Mouse (Mus musculus) activated CD4-positive, CD25-positive, alpha-beta regulatory T cell, adult 4 months (primary cell): ENCODE results near the gene Mcts2. TPM values are rescaled to one million over a fixed set of nuclear protein-coding genes. Genes with fewer than 3 reads are reported as not detected.

Experiments
- ATAC-seq: one replicate; pipeline ENCODE4 v1.8.0; 2017
- polyA plus RNA-seq, 2 experiments: library from polyadenylated mRNA; unstranded; fragments of 100-300 nt; shearing (Covaris generic); gene quantifications; one replicate each; pipeline ENCODE4 v1.2.1; 2017

Mcts2 gene
- polyA plus RNA-seq, 2 experiments from 2014 or later, result 2.1 to 2.5 TPM

DNA sequence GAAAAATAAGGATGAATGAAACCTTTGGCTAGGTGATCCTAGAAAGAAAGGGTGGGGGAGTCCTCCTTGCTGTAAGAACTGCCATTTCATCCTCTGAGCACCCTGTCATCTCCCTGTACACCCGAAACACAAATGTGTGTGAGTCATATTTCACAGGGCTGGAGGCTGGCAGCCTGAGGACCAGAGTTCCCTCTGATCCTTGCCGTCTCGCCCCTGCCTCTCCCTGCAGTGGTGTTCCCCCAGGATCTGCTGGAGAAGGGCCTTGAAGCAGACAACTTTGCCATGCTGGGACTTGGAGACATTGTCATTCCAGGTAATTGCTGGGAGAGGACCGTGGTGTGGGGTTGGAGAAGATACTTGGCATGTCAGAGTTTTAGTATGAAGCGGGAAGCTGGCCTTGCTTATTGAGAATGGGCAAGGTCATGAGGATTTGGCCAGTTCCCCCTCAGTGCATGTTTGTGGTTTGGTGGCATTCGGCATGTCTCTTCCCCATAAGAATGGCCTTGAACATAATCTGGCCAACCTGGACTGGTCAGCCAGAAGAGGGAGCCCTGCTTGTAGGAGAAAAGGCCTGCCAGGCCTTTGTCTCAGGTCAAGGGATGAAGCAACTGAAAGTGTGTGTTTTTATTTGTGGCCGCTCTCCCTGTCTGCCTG is 4.9 kb downstream of the Mcts2 start:
- no peak for ATAC-seq

DNA sequence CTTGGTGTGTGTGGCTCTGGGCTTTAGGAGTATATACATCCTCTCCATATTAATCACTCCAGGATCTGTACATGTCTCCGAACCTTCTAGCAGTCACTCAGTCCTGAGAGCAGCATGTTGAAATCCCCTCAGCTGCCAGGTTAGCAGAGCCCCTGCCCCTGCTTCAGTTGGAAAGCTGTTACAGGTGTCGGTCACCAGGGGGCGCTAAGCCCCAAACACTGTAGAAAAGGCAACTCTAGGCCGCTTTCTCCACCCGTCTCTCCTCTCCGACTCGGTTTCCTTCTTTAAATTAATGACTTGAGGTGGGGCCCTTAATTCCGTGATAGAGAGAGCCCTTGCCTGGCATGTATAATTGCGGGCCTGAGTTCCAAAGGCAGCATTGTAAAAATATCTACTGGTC is 6.4 kb downstream of the Mcts2 start:
- peak; percentile 26 for ATAC-seq

DNA sequence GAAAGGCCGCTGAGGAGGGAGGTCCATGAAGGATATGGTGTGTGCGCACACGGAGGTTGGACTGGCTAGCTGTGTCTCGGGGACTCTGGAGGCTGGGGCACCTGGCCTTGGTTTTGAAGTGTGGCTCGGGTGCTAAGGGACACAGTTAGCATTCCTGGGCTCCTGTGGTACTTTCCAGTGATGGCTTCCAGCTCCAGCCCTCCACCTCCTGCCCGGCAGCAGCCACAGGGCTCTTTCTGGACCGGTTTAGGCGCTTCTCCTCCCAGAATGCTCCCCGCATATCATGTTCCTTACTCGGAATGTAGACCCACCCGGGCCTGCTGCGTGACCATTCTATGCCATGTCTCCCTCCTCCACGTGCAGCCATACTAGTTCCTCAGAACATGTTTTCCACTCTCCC is 6.9 kb downstream of the Mcts2 start:
- no peak for ATAC-seq

DNA sequence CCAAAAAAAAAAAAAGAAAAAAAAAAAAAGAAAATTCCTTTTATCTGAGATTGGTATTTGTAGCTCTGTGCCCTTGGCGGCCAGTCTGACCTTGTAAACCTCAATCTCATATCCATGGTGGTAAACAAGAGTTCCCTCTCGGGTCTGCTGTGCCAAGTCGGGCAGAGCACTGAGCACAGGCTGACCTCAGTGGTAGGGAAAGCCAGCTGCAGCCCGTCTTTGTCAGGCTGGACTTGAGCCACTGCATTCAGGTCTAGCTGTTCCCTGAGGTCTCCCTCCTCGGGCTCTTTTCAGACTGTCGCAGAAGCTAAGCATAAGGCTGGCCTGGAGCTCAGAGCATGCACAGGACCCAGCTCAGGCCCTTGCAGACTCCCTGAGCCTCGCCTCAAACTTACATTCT is 7.9 kb downstream of the Mcts2 start:
- no peak for ATAC-seq

DNA sequence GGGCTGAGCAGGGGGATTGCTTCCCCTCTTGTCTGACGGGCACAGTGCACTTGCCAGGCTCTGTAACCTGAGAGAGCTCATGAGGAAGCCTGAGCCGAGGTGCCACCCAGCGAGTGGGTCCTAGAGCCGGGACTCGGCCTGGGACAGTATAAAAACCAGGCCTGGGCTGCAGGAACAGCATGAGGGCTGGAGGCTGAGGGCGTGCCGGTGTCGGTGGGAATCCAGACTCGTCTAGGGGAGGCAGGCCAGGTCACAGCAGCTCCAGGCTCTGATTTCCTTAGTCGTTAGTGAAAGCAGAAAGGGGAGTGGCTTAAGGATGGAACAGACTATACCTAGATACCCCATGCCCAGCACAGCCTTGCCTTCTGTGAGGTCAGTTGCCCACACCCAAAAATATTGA is 9.2 kb downstream of the Mcts2 start:
- no peak for ATAC-seq

DNA sequence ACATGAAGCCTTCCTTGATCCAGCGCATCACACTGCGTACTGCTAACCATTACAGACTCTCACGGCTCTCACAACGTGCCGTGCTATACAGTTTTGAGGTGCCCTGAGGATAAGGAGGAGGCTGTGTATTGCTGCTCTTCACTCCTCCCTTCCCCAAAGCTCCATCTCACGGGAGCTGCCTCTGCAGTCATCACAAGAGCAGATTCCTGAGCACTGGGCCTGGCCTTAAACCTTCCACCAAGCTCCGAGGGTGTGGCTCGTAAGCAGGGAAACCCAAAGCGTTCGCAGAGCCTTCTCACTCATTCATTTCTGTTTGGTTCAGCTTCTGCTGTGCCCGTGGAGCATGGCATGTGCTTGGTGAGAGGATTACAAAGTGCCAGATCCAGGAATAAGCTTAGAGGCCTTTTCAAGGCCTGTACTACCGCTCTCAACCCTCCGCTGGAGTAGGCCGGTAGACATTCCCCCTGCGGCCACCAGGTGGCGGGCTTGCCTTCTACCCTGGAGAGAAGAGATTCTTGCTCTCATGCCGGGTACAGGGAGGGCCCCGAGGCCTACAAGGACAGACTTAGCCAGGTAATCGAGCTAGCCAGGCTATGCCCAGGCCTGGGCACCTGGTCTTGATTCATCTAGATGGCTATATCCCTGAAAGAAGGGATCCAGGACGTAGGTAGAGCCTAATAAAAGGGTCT is 9.8 kb downstream of the Mcts2 start:
- ATAC-seq, result peak; percentile 82

DNA sequence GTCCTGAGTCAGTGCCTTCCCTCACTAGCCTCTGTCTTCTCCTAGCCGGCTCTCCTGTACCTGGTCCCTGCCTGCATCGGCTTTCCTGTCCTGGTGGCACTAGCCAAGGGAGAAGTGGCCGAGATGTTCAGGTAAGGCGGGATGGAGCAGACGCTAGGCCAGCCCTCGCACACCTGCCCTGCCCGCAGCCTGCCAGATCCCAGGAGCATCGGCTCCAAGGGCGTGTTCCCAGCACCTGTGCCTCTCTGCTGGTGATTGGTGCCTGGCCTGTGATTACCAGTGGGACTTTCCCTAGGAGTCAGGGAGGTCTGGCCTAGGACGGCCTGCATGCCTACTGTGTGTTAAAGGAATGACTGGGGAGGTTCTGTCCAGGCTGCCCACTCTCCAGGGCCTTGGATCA is 13.3 kb downstream of the Mcts2 start:
- no peak for ATAC-seq

DNA sequence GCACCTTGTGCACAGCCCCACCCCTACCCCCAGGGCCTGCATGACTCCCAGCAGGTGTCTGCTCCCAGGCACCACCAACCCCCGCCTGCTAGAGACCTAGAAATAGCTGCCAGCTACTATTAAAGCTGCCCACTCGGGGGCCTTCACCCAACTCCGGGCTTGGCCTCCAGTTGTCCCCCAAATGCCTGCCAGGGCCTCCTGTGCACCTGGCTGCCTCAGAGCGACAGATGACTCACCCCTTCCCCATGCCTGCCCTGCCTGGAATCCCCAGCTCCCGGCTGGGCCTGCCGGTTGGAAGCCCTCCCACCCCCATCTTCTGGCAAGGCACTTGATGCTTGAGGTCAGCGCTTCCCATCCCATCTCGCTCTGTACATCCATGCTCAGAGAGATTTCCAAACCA is 13.9 kb downstream of the Mcts2 start:
- no peak for ATAC-seq

DNA sequence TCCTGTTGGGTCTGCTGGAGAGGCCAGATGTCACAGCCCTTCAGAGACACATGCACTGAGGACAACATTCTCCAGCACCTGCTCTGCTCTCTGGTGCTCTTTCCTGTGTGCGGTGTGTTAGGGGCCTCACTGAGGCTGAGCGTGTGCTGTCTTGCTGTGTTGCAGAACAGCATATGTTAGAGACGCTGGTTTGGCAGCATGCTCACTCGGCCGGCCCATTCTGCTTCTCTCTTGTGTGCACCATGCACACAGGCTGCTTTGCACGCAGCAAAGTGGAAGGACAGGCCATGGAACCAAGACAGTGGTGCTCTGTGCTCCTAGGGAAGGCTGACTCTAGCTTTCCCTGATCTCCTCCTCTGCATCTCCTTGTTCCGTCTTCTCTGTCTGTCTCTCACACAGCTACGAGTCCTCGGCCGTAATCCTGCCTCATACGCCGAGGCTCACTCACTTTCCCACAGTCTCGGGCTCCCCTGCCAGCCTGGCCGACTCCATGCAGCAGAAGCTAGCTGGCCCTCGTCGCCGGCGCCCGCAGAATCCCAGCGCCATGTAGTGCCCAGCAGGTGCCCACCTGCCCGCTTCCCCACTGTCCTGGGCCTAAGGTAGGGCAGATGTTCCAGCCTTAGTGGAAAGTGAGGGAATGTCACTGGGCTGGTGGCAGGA is 16.9 kb downstream of the Mcts2 start:
- ATAC-seq, result no peak

DNA sequence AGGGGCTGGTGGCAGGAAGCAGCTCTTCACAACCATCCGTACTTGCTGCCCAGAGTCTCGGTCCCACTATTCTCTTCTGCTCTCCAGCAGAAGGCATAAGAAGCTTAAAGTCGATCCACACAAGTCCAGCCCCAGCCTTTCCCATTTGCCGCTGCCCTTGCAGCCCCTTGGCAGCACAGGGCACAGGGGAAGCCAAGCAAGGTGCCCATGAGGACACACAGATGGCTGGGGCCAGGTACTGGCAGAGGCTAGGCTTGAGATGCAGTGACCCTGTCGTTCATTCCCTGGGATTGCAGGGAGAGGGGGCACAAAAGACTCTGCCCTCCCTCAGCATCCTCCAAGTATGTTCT is 17.4 kb downstream of the Mcts2 start:
- ATAC-seq, result no peak

DNA sequence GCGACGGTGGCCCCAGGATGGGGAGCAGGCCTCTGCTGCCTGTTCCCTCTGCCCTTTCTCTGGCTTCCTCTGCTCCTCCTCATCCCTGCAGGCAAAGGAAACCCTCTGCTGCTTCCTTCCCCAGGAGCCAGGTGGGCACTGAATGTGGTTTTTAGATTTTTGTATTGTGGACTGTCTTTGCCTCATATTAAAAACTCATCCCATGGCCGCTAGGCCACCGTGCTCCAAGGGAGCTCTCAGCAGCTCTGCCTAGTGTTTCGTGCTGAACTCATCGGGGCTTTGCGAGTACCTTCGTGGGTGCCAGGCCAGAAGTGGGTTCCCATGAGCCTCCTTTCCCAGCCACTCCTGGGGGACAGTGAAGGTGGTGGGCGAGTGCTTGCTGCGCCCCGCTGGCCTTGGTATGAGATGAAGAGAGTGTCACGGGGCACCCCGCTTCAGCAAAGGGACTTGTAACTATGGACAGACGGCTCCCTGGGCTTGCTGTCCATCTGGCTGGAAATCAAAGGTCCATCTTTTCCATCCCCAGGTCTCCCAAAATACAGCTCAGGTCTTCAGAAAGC is 18.1 kb downstream of the Mcts2 start:
- ATAC-seq, result no peak

DNA sequence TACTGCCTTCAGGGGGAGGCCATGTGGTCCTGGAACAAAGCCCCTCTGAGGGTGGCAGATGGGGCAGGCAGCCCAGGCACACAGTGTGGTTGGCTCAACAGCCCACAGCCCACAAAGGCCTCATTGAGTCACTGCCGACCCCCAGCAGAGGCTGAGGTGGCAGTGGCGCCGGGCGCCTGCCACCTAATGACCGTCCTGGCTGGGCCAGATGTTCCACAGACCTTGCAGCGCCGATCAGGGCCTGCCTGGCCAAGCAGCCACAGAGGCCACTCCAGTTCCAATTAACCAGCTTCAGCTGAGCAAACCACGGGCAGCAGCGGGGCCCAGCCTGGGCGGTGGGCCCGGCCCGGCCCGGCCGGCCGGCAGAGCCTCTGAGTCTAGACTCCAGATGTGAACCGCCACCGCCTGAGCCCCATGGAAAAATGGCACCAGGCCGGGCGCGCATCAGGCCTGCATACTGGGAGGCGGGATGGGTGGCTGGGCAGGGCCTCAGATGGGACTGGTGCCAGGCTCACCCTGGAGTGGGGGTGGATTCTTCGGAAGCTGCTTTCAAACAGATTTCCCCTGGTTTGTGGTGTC is 19.2 kb downstream of the Mcts2 start:
- ATAC-seq, result no peak

DNA sequence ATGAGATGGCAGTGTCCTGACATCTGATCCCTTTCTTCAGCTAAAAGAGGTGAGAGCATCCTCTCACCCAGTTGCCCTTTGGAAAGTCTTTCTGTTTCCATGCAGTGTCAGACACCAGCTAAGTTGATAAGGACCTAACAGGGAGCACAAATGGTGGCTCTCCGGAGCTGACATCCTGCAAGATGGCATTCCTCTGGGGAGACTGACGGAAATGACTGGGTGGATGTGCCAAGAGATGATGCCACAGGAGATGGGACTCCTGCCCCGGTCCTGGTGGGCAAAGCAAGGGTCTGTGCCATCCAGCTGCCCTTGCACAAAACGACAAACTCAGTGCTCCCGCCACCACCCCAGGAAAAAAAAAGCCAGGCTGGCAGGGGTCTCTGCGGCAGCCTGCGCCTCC is 20.4 kb downstream of the Mcts2 start:
- no peak for ATAC-seq

DNA sequence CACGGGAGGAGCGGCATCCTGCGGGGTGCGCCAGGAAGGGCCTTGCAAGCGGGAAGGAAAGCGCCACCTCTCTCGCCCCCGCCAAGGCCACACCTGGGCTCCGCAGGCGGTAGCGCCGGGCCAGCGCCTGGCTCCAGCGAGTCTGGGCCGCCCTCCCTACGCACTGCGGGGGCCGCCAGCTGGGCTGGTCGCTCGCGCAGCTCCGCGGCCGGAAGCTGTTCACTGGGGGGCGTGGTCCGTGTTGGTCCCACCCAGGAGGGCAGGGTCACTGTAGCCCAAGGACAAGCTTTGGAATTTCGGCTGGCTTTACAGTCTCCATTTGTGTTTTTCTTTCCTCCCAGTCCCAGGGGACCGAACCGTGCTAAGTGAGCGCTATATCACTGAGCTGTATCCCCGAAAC is 20.8 kb downstream of the Mcts2 start:
- ATAC-seq, result no peak

DNA sequence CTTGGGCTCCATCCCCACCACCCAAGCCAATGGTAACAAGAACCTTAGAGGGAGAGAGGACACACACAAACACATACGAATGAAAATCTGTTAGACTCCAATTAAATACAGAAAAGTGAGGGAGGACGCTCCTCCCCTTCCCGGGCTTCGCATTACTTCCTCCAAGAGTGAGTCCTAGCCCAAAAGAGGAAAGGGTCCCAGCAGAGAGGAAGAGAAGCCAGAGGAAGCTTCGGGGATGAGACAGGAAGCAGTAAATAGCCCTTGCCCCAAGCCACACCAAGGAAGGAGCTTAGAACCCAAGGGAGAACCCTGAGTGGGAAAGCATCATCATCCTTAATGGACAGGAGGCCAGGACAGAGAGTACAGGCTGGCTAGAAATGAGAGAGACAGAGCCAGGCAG is 22.2 kb downstream of the Mcts2 start:
- no peak for ATAC-seq

DNA sequence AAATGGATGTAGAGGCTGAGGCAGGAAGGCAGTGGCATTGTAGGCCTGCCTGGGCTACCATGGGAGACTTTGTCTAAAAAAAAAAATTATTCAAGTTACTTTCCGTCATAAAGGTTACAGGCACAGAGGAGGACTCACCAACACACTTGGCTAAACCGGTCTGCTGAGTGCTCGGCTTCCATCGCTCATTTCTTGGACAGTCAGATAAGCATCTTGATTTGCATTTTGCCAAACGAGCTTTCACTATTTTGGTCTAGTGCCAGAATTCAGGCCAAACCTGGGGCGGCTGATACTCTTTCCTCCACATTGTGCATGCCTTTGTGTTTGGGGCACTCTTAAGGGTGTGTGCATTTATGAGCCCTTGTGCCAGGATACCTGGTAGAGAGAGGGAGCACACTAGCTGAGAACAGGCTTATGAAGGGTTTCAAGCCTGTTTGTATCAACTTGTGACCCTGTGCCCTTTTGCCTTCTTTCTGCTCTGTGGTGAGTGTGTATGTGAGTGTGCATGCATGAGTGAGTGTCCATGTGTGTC is 29.5 kb downstream of the Mcts2 start:
- ATAC-seq, result no peak

DNA sequence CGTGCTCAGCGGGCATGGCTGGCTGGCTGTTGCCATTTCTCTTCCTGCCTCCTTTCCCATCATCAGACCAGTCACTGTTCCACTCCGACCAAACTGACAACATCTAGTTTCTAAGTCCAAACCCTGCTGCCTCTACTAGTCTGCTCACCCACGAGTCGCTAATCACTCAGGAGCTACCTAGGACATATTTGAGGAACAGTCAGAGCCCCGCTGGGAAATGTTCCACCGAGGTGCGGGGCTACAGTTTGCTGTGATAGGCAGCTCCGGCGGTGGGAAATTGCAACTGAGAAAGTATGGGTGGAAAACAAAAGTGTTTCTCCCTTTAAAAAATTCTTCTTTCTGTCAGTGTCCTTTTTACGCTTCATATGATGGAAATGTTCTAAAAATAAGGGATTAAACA is 30.8 kb downstream of the Mcts2 start:
- no peak for ATAC-seq

DNA sequence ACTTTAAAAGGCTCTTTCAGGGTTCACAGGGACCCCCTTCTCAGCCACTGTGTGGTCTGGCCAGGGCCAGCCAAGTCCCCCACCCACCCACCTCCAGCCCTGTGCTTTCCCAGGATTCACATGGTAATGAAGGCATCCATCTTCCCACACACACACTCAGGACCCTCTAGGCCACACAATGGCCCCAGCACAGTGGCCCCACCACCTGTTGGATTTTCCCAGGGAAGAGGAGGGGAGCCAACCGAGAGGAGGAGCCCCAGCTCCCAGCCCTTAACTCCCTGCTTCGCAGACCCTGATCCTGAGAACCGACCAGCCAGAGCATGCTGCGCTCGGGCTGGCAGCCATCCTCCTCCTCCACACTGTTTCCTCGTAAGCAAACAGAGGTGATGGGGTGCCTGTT is 31.2 kb downstream of the Mcts2 start:
- no peak for ATAC-seq

DNA sequence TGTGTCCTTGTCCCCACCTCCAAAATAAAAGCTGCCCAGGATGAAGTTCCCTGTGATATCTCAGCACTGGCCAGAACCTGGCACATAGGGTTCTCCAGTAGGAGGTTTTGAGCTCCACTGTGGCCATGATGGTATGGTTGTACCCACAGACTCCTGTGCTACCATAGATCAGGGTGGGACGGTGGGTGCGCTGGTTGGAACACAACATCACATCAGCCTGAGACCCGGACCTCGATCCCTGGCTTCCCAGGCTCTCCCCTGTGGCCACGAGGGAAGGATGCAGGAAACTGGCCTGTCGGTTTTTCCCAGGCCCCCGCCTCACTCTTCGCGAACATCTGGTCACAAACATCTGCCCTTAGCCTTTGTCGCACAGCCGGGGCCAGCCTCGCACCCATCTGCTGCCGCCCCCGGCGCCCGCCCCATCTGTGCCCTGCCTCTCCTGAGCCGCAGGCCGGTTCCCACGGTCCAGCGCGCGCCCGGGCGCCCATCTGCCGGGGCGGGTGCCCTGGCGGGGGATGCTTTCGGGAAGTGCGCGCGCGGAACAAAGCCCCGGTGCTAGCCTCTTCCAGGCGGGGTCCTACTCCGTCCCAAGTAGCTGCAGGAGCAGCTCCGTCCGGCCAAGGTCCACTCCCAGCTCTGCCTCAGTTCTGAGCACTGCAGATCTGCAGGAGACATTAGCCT is 37.0 kb downstream of the Mcts2 start:
- ATAC-seq, result no peak

DNA sequence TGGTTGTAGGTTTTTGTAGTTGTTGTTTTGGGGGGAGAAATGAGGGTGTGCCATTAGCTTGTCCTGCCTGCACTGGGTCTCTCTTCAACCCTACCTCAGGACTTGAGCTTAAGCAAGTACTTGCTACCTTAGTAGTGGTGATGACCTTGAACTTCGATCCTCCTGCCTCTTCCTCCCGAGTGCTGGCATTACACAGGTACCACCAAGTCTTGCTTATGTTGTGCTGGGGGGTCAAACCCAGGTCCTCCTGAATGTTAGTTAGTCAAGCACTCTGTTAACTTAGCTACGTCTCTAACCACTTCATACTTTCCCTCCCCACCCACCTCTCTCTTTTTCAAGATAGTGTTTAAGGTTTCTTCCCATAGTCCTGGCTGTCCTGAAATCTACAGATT is 37.5 kb downstream of the Mcts2 start:
- no peak for ATAC-seq

DNA sequence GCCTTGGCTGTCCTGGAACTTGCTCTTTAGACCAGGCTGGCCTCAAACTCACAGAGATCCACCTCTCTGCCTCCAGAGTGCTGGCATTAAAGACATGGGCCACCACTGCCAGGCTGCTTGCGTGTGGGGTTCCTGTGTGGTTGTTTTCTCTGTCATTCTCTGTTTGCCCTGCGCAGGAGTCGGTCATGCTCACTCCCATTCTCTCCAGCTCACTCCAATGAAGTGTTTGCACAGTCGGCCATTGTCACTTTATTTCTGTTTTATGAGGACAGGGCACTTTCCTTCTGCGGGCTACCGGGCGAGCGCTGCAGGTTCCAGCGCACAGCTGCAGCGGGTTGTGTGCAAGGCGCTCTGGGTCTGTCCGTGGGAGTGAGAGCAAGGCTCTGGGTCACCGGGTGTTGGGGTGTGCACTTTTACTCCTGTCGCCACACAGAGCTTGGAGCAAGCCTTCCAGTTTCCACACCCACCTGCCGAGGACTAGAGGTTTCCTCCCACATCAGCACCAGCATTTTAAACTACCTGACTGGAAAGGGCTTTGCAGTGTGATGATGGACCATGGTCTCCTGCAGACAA is 38.4 kb downstream of the Mcts2 start:
- ATAC-seq, result no peak

DNA sequence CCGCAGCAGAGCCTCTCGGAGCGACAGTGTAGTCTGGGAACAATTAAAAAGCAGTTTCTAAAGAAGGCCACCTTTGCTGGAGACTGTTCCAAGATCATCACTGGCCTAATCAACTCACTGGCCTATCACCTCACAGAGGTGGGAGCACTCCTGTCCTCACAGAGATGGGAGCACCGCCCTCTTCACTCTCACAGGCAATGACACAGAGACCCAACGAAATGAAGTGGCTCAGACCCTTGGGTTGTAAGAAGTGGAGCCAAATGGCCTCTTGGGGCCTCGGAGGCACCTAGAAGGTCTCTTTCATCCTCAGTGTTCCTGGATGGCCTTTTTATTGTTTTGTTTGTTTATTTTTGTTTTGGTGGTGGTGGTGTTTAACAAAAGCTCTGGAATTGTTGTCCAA is 39.4 kb downstream of the Mcts2 start:
- ATAC-seq, result no peak
